Mouse (Mus musculus) layer of hippocampus, postnatal 36 days (tissue): ENCODE data around the gene Vmn1r225. TPM values are rescaled to one million over a fixed set of nuclear protein-coding genes. Genes with fewer than 3 reads are reported as not detected.
"Not testable (repeated sequence)": the region's sequence is repeated elsewhere in the genome, so short reads cannot be mapped to it uniquely, and the experiment has no call there.

Experiments used
- DNase-seq, 2 experiments: peaks; one replicate each; pipeline ENCODE4 v3.0.0; 2022
- total RNA-seq, 2 experiments: library from RNA; stranded (reverse); gene quantifications; 2 replicates each; pipeline ENCODE4 v1.2.3; 2021

The Vmn1r225 gene
- total RNA-seq, result not detected

DNA sequence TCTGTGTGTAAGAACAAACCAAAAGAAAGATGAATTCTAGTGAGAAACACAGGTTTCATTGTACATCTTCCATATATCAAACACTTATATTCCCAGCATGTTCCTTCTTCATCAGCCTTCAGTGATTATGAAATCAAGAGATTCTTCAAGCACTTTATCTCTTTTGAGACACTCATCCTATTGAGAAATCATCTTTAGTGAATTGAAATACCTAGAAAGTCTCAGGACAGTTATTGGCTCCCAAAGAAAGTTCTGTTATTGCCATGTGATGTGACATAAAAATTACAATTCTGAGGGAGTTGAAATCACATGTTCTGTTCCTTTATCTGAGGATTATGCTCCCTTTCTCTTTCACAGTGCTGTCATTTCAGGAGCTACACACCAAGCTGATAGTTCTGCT lies at the start of gene Vmn1r225:
TSS of gene Vmn1r225 (plus strand) at position 301 of the 400 bp plus-strand sequence.
- DNase-seq, result no peak

DNA sequence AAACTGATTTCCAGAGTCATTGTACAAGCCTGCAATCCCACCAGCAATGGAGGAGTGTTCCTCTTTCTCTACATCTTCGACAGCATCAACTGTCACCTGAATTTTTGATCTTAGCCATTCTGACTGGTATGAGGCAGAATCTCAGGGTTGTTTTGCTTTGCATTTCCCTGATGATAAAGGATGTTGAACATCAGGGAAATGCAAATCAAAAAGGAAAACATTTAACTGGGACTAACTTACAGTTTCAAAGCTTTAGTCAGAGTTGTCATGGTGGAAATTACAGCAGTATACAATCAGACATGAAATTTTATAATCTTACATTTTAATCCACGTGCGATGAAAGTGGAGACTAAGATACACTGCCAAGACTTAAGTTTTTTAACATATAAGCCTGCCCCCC lies 24.6 kb upstream of the Vmn1r225 start:
- no peak for DNase-seq

DNA sequence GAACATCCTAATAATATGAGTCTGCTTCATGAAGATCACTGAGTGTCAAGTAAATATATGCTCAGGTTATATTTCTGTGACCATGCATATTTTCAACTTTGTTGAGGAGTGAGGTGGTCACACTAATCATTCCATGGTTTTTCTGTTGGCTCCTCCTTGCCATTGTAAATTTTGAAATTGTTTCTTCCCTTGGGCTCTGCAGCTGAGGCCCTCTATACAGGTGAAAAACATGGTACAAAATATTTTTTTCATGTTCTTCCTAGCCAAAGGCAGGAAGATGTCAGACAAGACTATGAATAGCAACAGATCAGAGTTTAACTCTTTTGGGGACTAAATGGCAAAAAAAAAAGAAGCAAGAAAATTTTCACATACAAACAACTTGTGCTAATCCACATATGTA lies 16.7 kb upstream of the Vmn1r225 start, which contains the start of gene Vmn2r108:
TSS of gene Vmn2r108 (minus strand) at position 101 of the 400 bp plus-strand sequence.
- no peak for DNase-seq

DNA sequence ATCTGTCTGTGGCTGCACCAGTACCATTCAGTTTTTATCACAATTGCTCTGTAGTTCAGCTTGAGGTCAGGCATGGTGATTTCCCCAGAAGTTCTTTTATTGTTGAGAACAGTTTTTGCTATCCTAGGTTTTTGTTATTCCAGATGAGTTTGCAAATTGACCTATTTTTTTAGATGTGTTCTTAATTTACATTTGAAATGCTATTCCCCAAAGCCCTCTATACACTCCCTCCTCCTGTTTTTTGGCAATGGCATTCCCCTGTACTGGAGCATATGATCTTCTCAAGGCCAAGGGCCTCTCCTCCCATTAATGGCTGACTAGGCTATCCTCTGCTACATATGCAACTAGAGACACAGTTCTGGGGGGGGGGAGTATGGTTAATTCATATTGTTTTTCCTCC lies 10.3 kb downstream of the Vmn1r225 start:
- DNase-seq, result not testable (repeated sequence)

Other genes with a start within 250 kb of the Vmn1r225 start
- not detected for gene Vmn2r106, start 212.6 kb upstream of the Vmn1r225 start, total RNA-seq
- gene Vmn2r107, start 152.9 kb upstream of the Vmn1r225 start, total RNA-seq, result not detected
- not detected for gene Vmn1r224, start 84.0 kb upstream of the Vmn1r225 start, total RNA-seq
- gene Vmn2r108, start 16.8 kb upstream of the Vmn1r225 start, total RNA-seq, result under 1 TPM in 1 of 2 experiments, not detected in 1; 0.05 TPM
- not detected for gene Vmn2r109, start 66.6 kb downstream of the Vmn1r225 start, total RNA-seq
- not detected for gene Vmn2r110, start 98.3 kb downstream of the Vmn1r225 start, total RNA-seq
- gene Fpr-rs3, start 126.7 kb downstream of the Vmn1r225 start, total RNA-seq, result not detected
- not detected for gene Vmn1r226, start 184.7 kb downstream of the Vmn1r225 start, total RNA-seq
- gene Vmn1r227, start 231.7 kb downstream of the Vmn1r225 start, total RNA-seq, result not detected